Mouse (Mus musculus) testis, adult 2 months (tissue): ENCODE measurements around the gene Adgrv1.

ENCODE experiments used
- CTCF ChIP-seq: fragments of 200-500 bp; IDR thresholded peaks from 2 replicates; pipeline ENCODE4 v1.5.1; 2012; ENCODE audit warnings: low read depth, mild to moderate bottlenecking, inconsistent platforms, low read length, moderate library complexity; ENCODE audit not compliant: control insufficient read depth, insufficient read depth, insufficient replicate concordance
- POLR2A ChIP-seq: fragments of 200-500 bp; IDR thresholded peaks from 2 replicates; pipeline ENCODE4 v1.6.1; 2012; ENCODE audit warnings: low read depth, mild to moderate bottlenecking, inconsistent platforms, low read length, moderate library complexity; ENCODE audit not compliant: control insufficient read depth

DNA sequence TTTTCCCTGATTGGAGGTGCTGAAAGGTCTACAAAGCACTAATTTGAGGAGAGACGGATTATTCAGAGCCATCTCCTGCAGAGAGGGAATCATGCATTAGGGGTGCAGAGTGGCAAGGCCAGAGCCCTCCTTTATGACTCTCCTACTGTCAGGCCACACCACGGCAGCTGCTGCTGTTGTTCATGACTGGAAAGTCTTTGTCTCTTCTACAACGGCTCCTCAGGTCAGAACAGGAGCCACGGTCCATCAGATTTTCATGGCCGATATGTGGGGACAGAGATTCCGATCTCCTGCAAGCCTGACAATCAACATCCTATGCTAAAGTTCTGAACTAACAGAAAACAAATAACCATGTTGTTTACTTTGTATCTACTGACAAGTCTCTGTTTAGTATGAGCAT, 350.8 kb downstream of the Adgrv1 start:
- TF ChIP-seq CTCF, result no peak
- no peak for TF ChIP-seq POLR2A
